Mouse (Mus musculus): Measurements from ENCODE around the gene Nell2. TPM values are rescaled to one million over a fixed set of nuclear protein-coding genes. Genes with fewer than 3 reads are reported as not detected.

Nell2 gene
- polyA plus RNA-seq, 1 experiment from 2014 or later, result 67.0 TPM

DNA sequence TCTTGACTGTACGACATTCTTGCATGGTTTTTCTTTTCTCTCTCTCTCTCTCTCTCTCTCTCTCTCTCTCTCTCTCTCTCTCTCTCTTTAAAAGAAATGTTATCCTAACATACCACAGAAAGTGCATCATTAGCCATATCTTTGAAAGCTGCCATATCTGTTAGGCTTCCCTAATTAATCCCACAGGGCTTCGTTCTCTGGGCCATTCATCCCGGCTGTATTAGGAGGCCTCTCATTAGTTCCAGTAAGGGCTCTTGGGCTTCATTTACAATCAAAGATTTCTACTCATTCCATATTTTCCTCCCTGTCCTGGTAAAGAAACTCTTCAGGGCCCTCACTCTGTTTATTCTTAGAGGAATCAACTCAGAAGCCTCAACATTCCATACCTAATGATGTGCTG, 161.9 kb downstream of the Nell2 start:
- Histone ChIP-seq H3K9ac (ENCODE audit: low read length) (no peak overlapping the region), H3K36me3 (ENCODE audit: control insufficient read depth, insufficient read depth, low read length) (no peaks in the 10 kb centered on the region), H3K27ac (ENCODE audit: low read depth, low read length) (no peak overlapping the region), H3K9me3 (ENCODE audit: control insufficient read depth, low read length) (no peaks in the 10 kb centered on the region), H3K27me3 (ENCODE audit: control insufficient read depth, insufficient read depth, low read length) (no peaks in the 10 kb centered on the region), H3K4me2 (ENCODE audit: low read depth, low read length, severe bottlenecking) (no peak overlapping the region), H3K4me3 (ENCODE audit: low read depth, low read length) (no peak overlapping the region), H3K4me1 (replicated peaks; ENCODE audit: control insufficient read depth, insufficient read depth, low read length) (no peaks in the 10 kb centered on the region)
- 57% methylated on average over 3 of the region's 3 CpGs for WGBS
- DNase-seq (ENCODE audit: low spot score) (no peak), ATAC-seq (replicated peaks; ENCODE audit: low FRiP score) (no peak)

DNA sequence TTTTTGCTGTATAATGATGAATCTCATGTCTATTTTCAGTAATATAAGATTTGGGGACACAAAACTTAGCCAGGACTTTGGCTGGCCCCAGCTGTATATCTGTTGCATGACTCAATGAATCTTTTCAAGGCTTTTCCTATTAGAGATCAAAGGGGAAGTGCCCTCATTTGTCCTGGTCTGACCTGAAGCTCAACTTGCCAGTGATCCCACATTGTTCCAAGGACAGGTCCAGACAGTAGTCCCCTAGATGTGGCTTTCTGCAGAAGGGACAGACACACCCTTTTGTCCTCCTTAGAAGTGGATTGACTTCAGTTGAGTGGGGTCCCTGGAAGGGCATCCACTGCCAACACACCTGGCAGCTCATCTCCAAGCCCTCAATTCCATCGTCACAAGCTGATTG, 173.6 kb downstream of the Nell2 start:
- Histone ChIP-seq H3K27me3 (ENCODE audit: control insufficient read depth, insufficient read depth, low read length) (no peaks in the 10 kb centered on the region), H3K9me3 (ENCODE audit: control insufficient read depth, low read length) (no peaks in the 10 kb centered on the region), H3K4me1 (replicated peaks; ENCODE audit: control insufficient read depth, insufficient read depth, low read length) (no peaks in the 10 kb centered on the region), H3K27ac (ENCODE audit: low read depth, low read length) (no peak overlapping the region), H3K4me3 (ENCODE audit: low read depth, low read length) (no peak overlapping the region), H3K4me2 (ENCODE audit: low read depth, low read length, severe bottlenecking) (no peak overlapping the region), H3K9ac (ENCODE audit: low read length) (no peak overlapping the region), H3K36me3 (ENCODE audit: control insufficient read depth, insufficient read depth, low read length) (no peaks in the 10 kb centered on the region)
- WGBS, result 79% methylated on average over 1 of the region's 1 CpGs
- no peak for ATAC-seq (replicated peaks; ENCODE audit: low FRiP score)
- no peak for DNase-seq (ENCODE audit: low spot score)

DNA sequence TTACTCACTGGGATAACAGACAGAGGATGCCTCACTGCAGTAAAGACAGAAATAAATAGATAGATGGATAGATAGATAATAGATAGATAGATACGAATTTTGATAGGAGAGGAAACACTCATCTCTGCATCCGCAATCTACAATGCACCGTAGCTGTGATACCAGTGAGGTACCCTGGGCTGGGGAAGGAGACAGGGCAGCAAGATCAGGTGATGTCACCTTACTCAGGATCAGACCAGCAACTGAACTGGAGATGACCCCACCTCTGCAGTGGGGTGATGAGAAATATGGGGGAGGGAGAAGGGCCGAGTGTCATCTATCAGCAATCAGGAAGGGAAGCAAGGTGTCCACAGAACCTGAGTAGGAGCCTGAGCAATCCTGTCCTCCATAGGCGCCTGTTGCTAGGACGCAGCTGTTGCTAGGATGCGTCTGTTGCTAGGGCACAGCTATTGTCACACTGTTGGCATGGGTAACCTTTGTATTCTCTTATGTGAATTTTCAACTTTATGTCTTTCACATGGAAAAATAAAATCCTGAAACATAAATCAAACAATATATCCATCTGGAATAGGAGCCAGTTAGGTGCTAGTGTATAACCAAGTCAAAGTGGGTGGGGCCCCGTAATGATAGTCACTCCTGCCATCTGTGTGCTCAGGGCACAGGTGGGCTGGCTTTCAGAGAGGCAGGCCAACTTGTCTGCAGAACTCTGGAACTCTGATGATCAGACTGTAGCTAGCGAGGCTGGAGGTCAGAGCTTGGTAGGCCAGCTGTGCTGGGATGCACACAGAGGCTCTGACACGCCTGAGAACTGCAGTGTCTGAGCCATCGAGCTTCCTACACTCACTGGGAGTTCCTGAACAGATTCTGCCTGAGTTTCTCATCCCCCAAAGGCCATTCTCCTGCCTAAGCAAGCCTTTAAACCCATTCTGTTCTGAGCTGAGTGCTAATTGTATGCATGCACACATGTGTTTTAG, 193.7 kb downstream of the Nell2 start:
- DNase-seq (ENCODE audit: low spot score) (no peak), ATAC-seq (replicated peaks; ENCODE audit: low FRiP score) (peak; percentile 58; the same call in 1 of the 2 replicates)
- Histone ChIP-seq H3K4me1 (replicated peaks; ENCODE audit: control insufficient read depth, insufficient read depth, low read length) (no peaks in the 10 kb centered on the region), H3K4me3 (ENCODE audit: low read depth, low read length) (no peak overlapping the region), H3K9ac (ENCODE audit: low read length) (no peak overlapping the region), H3K27me3 (ENCODE audit: control insufficient read depth, insufficient read depth, low read length) (no peaks in the 10 kb centered on the region), H3K4me2 (ENCODE audit: low read depth, low read length, severe bottlenecking) (no peak overlapping the region), H3K9me3 (ENCODE audit: control insufficient read depth, low read length) (no peaks in the 10 kb centered on the region), H3K27ac (ENCODE audit: low read depth, low read length) (no peak overlapping the region), H3K36me3 (ENCODE audit: control insufficient read depth, insufficient read depth, low read length) (no peaks in the 10 kb centered on the region)
- 84% methylated on average over 11 of the region's 11 CpGs for WGBS

DNA sequence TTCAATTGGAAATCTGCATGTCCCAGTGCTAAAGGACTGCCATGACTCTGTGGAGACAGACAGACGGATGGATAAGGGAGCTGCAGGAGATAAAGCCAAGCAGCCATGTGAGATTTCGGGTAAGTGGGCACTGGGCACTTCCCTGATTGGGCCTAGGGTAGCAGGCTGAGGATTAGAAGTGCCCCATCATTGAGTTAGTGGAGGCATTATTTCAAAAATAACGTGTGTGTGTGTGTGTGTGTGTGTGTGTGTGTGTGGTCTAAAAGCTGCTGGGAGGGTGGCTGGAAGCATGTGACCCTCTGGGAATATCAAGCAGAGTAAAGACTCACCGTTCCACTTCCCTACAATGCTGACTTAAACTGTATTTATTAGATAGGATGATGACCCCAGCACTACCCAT, 195.1 kb downstream of the Nell2 start:
- Histone ChIP-seq H3K27ac (ENCODE audit: low read depth, low read length) (no peak overlapping the region), H3K27me3 (ENCODE audit: control insufficient read depth, insufficient read depth, low read length) (no peaks in the 10 kb centered on the region), H3K36me3 (ENCODE audit: control insufficient read depth, insufficient read depth, low read length) (no peaks in the 10 kb centered on the region), H3K4me1 (replicated peaks; ENCODE audit: control insufficient read depth, insufficient read depth, low read length) (no peaks in the 10 kb centered on the region), H3K4me2 (ENCODE audit: low read depth, low read length, severe bottlenecking) (no peak overlapping the region), H3K4me3 (ENCODE audit: low read depth, low read length) (no peak overlapping the region), H3K9ac (ENCODE audit: low read length) (no peak overlapping the region), H3K9me3 (ENCODE audit: control insufficient read depth, low read length) (no peaks in the 10 kb centered on the region)
- no peak for DNase-seq (ENCODE audit: low spot score)
- 73% methylated on average over 4 of the region's 4 CpGs for WGBS
- ATAC-seq (replicated peaks; ENCODE audit: low FRiP score), result no peak

DNA sequence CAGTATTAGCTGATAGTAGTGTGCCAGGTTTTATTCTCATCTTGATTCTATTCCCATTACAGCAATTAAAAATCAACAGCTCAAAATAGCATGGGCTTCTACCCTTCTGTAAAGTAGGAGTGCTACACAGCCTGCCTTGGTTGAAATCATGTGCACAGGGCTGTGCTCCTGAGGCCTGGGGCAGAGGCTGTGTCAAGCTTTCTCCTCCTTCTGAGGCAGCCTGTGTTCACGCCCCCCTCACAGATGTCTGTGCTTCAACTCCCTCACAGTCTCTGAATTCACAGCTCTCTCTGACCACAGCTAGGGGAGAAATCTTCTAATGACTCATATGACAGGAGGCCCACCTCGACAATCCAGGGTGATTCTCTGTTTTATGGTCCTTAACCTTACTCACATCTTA, 197.4 kb downstream of the Nell2 start:
- Histone ChIP-seq H3K27me3 (ENCODE audit: control insufficient read depth, insufficient read depth, low read length) (no peaks in the 10 kb centered on the region), H3K4me2 (ENCODE audit: low read depth, low read length, severe bottlenecking) (no peak overlapping the region), H3K36me3 (ENCODE audit: control insufficient read depth, insufficient read depth, low read length) (no peaks in the 10 kb centered on the region), H3K9me3 (ENCODE audit: control insufficient read depth, low read length) (no peaks in the 10 kb centered on the region), H3K4me1 (replicated peaks; ENCODE audit: control insufficient read depth, insufficient read depth, low read length) (no peaks in the 10 kb centered on the region), H3K4me3 (ENCODE audit: low read depth, low read length) (no peak overlapping the region), H3K9ac (ENCODE audit: low read length) (no peak overlapping the region), H3K27ac (ENCODE audit: low read depth, low read length) (no peak overlapping the region)
- DNase-seq (ENCODE audit: low spot score), result no peak
- 63% methylated on average over 2 of the region's 2 CpGs for WGBS
- ATAC-seq (replicated peaks; ENCODE audit: low FRiP score), result no peak

DNA sequence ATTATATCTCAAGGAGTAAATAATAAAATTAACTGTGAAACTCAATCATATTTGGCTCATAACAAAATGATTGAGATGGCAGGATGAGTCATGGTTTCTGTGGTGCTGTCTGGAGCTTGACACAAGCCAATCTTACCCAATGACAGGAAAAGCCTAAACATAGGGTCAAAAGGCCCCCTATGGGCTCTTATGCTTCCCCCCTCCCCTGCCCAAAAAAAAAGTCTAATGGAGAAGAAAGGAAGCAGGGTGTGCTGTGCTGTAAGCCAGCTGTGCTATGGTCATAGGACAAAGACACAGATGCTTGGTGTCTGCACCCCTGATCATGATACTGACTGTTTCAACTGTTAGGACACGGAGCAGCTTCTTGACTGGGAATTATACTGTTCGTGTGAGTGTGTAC, 205.6 kb downstream of the Nell2 start:
- WGBS, result 94% methylated on average over 2 of the region's 2 CpGs
- no peak overlapping the region for H3K27ac ChIP-seq (ENCODE audit: low read depth, low read length)
- ATAC-seq (replicated peaks; ENCODE audit: low FRiP score), result no peak
- H3K27me3 ChIP-seq (ENCODE audit: control insufficient read depth, insufficient read depth, low read length), result no peaks in the 10 kb centered on the region
- no peak for DNase-seq (ENCODE audit: low spot score)
- H3K9ac ChIP-seq (ENCODE audit: low read length), result no peak overlapping the region
- H3K9me3 ChIP-seq (ENCODE audit: control insufficient read depth, low read length), result no peaks in the 10 kb centered on the region
- no peak overlapping the region for H3K4me2 ChIP-seq (ENCODE audit: low read depth, low read length, severe bottlenecking)
- no peaks in the 10 kb centered on the region for H3K4me1 ChIP-seq (replicated peaks; ENCODE audit: control insufficient read depth, insufficient read depth, low read length)
- no peak overlapping the region for H3K4me3 ChIP-seq (ENCODE audit: low read depth, low read length)
- H3K36me3 ChIP-seq (ENCODE audit: control insufficient read depth, insufficient read depth, low read length), result no peaks in the 10 kb centered on the region

DNA sequence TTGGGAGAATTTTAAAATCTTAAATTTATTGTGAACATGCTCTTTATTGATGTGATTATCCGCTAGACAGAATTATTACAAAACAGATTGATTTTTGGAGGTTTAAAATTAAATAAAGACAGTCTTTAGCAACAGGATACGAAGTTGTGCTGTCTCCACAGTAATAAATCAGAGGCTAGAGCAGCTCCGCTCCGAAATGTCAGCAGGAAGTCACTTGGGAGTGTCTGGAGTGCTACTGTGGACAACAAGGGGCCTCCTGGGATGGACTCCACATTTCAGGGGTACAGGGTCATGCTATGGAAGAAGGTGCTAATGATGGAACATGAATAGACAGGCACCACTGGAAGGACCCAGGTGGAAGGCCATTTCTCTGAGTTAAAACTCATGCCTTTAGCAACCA, 211.7 kb downstream of the Nell2 start:
- 80% methylated on average over 4 of the region's 4 CpGs for WGBS
- Histone ChIP-seq H3K9me3 (ENCODE audit: control insufficient read depth, low read length) (no peaks in the 10 kb centered on the region), H3K27me3 (ENCODE audit: control insufficient read depth, insufficient read depth, low read length) (no peaks in the 10 kb centered on the region), H3K36me3 (ENCODE audit: control insufficient read depth, insufficient read depth, low read length) (no peaks in the 10 kb centered on the region), H3K9ac (ENCODE audit: low read length) (no peak overlapping the region), H3K4me3 (ENCODE audit: low read depth, low read length) (no peak overlapping the region), H3K4me2 (ENCODE audit: low read depth, low read length, severe bottlenecking) (no peak overlapping the region), H3K4me1 (replicated peaks; ENCODE audit: control insufficient read depth, insufficient read depth, low read length) (no peaks in the 10 kb centered on the region), H3K27ac (ENCODE audit: low read depth, low read length) (no peak overlapping the region)
- DNase-seq (ENCODE audit: low spot score) (no peak), ATAC-seq (replicated peaks; ENCODE audit: low FRiP score) (no peak)

DNA sequence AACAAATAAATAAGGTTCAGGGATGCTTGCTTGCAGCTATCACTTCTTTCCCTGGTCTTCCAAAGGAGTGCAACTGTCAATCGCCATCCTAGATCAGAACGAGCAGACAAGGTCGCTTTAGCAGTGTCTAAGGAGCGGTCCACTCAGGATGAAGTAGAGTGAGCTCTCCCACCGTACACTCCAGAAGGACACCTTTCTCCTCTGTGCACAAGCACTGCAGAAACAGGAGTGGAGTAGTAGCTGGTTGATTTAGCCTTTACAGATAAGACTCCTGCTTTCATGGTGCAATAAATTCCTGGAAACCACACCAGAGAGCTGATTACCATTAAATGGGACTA, 213.6 kb downstream of the Nell2 start:
- H3K27me3 ChIP-seq (ENCODE audit: control insufficient read depth, insufficient read depth, low read length), result no peaks in the 10 kb centered on the region
- H3K4me2 ChIP-seq (ENCODE audit: low read depth, low read length, severe bottlenecking), result no peak overlapping the region
- H3K9me3 ChIP-seq (ENCODE audit: control insufficient read depth, low read length), result no peaks in the 10 kb centered on the region
- H3K9ac ChIP-seq (ENCODE audit: low read length), result no peak overlapping the region
- no peaks in the 10 kb centered on the region for H3K36me3 ChIP-seq (ENCODE audit: control insufficient read depth, insufficient read depth, low read length)
- ATAC-seq (replicated peaks; ENCODE audit: low FRiP score) (no peak), DNase-seq (ENCODE audit: low spot score) (no peak)
- no peak overlapping the region for H3K27ac ChIP-seq (ENCODE audit: low read depth, low read length)
- no peak overlapping the region for H3K4me3 ChIP-seq (ENCODE audit: low read depth, low read length)
- 91% methylated on average over 5 of the region's 5 CpGs for WGBS
- no peaks in the 10 kb centered on the region for H3K4me1 ChIP-seq (replicated peaks; ENCODE audit: control insufficient read depth, insufficient read depth, low read length)

Data from forebrain, embryonic 11.5 days (tissue).